Mouse (Mus musculus) urinary bladder, postnatal 10 days (tissue): ENCODE results near the gene Acsl1.

Experiments used
- DNase-seq: peaks from one replicate; pipeline ENCODE4 v3.0.0; 2022; ENCODE audit warnings: low spot score

Acsl1 gene

DNA sequence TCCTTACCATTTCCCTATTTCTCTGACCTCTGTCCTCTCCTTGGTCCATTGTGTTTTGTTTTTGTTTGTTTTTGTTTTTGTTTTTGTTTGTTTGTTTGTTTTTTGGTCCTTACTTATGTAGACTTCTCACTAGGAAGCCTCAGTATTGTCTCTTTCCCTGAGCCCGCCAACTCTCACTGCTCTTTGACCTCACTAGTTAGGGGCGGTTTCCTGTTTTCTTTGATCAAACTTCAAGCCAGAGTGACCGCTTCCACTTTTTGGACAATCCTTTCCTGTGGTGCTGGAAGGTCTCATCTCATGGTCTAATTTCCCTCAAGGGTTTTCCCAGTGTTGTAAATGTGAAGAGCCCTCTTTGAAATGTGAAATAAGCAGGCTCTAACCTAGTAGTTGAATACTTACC is 33.4 kb downstream of the Acsl1 start:
- no peak for DNase-seq

DNA sequence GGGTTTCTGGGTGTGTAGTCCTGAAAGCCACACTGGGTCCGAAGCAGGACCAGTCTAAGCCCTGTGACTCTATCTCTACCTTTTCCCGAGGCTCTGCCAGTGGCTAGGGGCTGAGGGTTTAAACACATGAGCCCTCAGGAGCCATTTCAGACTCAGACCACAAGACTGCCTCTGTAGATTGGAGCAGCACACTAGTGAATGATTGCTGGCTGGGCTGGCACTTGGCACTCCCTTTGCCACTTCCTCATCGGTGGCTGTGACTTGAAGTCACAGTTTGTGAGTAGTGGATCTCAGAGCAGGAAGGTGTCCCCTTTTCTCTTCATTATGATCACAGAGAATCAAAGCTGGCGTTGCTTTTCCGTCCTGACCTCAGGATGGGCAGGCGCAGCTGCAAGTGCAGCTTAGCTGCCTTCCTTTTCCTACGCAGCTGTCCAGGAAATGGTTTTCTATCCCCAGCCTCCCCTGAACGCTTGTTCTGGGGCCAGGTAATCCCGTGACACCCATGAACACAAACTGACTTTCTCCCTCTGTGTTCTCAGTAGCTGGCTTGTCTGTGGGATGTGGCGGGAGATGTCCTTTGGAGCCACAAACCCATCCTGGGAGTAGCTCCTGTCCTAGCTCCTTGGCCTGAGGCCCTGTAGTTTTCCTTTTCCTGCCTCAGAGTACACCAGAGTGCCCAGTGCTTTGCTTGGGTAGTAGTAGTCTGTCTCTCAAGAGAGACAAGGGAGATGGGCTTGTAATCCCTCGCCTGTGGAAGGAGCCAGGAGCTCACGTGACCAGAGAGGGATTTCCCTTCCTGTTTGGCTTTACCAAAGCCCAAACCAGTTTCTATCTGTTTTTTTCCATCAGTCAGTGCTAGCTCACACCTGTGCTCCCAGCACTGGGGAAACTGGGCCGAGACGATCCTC is 37.9 kb downstream of the Acsl1 start:
- DNase-seq: no peak

DNA sequence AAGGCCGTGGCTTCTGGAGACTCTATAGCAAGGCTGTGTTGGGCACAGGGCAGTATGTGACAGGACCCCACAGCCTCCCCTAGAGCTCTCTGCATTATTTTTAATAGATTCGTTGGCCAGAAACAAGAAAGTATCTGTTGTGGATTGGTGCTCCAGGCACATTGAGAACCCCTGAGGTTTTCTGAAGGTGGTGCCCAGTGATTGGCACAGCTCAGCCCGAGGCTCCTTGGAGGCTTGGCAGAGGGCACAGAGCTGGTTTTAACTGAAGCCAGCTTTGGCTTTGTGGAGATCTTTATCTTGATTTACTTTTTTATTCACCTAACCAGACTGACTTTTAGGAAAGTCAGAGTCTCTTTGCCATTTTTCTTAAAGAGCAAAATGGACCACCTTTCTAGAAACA is 38.6 kb downstream of the Acsl1 start:
- DNase-seq: no peak

DNA sequence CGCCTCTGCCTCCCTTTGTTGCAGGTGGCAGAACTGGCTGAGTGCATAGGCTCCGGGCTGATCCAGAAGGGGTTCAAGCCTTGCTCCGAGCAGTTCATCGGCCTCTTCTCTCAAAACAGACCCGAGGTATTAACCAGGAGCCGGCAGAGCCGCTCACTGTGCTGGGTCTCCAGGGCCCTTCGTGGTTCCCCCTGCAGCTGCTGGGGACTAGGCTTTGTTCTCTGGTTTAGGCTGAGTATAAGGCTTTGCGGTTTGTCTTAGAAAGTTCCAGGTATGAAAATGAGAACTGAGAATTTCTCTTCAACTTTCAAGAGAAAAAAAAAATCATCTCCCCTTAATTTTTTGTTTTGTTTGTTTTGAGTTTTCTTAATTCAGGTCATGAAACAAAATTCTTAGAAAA is 40.5 kb downstream of the Acsl1 start:
- no peak for DNase-seq

DNA sequence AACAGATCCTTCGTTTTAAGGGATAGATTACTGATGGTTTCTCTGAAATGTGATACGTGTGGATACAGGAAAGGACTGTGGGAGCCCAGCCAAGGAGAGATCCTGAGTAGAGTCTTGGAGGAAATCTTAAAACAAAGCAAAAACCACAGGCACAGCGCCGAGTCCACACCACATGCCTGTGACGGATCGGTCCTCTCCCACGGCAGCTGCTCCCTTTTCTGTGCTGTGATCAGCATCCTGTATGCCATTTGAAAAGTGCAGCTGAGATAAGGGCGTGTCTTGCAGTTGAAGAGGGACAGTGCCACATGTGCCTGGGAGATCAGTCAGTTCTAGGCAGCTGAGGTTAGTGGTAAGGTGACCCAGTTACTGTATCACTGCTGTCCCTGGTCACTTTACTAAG is 41.7 kb downstream of the Acsl1 start:
- no peak for DNase-seq

DNA sequence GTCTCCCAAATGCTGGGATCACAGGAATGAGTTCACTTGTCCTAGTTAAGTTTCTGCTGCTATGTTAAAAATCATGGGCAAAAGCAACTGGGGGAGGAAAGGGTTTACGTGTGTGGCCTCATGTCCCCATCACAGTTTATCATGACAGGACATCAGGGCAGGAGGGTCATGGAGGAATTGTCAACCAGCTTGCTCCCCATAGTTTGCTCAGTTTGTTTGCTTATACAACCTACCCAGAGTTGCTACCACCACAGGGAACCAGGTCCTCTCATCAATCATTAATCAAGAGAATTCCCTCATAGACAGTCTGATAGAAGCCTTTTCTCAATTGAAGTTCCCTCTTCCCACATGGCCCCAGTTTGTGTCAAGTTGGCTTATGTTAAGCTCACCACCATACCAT is 43.2 kb downstream of the Acsl1 start:
- no peak for DNase-seq

DNA sequence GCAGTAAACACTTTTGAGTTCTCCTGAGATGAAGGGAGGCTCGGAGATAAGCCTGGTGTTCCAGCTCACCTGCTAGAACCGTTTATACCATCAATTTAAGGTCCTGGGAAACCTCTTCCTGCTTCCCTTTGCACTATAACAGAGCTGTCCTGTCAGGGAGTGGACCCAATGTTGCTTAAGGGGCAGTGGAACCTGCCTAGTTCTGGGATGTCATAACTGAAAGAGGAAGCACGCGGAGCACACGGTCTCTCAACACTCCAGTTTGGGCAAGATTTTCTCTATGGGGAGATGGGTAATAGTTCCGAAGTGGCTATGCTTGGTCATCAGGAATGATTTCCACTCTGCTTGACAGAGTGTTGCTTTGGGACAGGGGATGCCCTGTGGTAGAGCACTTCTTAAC is 49.8 kb downstream of the Acsl1 start:
- no peak for DNase-seq

DNA sequence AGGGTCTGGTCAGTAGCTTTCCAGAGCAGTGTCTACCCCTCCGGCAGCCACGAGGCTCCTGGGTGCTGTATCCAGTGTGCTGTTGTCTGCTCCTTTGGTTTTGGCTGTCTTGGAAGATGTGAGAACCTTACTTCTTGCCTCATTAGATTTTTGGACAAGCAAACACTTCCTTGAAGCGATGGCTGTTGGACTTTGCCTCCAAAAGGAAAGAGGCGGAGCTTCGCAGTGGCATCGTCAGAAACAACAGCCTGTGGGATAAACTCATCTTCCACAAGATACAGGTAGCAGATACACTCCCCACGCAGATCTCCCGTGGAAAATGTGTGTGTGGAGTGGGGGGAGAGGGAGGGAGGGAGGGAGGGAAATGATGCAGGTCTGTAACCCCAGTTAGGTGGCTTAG is 55.3 kb downstream of the Acsl1 start:
- no peak for DNase-seq

DNA sequence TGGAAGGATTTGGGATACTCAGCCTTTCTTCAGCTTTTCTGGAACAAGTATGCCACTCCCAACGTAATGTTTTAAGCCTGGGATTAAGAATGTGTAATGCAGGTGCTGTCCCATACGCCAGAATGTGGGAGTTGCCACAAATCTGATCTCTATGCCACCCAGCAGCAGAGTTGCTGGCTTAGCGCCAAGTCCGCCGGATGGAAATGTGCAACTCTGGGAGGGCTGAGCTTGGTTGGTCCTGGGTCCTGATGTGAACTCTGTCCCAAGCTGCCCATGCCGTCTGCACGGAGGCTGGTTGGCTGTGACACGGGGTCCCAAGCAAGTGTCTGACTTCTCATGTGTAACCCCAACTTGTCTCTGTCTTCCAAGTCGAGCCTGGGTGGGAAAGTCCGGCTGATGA is 56.0 kb downstream of the Acsl1 start:
- no peak for DNase-seq

DNA sequence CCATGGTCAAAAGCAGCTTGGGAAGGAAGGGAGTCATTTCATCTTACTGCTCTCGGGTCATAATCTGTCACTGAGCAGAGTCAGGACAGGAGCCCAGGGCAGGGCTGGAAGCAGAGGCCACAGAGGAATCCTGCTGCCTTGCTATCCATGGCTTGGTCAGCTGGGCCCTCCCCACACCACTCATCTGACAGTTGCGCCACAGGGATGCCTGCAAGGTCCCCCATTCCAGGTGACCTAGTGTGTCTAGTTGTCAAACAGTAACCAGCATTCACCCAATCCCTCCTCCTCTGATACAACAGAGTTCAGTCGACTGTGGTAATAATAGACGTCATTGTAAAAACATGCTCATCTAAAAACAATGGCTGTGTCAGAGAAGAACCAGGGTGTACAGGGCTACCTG is 58.7 kb downstream of the Acsl1 start:
- DNase-seq: no peak

DNA sequence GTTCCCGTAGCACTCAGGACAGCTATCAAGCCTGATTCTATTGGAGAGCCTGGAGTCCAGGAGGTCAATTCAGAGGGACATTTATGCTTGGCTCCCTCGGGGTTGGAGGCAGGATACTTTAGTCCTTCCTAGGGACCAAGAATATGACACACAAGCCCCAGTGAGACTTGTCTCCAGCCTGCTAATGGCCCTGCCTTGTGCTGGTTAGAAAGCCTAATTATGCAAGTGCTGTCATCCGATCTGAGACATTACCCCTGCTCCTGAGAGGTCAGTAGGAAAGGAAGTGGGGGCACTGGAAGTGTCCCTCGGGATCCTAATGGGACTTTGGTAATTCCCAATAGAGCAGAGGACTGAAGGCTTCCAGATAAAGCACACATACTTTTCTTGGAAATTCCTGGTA is 59.7 kb downstream of the Acsl1 start:
- no peak for DNase-seq

DNA sequence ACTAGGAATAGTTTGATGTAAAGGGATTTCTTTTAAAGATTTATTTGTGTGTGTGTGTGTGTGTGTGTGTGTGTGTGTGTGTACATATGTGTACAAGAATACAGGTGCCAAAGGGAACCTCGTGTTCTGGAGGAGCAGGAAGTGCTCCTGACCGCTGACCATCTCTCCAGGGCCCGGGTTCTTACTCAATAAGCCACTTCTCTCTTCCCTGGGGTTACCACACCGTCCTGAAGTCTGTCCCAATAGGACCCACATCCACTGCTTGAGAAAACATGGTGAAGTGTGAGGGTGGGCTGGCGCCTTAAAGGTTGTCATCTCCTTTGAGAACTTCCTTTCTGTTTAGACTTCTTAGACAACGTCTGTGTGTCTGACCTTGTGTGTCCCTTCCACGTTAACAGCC is 63.1 kb downstream of the Acsl1 start:
- no peak for DNase-seq

DNA sequence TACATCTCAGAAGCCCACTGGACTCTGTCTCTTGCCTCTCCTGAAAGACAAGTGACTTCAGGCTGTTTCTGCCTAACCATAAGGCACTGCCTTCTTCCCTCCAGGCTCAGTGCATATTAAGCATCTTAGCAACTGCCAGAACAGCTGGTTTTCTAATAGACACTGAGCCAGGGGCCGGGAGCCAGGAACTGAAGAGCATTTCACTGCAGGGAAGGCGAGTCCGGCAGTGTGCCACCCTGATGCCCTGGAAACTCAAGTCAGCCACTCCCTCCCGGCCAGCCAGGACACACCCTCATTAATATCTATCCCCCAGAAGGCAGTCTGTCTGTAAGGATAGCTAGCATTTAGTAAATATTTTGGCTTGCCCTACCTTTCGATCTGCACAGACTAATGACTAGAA is 68.9 kb downstream of the Acsl1 start:
- DNase-seq: no peak

DNA sequence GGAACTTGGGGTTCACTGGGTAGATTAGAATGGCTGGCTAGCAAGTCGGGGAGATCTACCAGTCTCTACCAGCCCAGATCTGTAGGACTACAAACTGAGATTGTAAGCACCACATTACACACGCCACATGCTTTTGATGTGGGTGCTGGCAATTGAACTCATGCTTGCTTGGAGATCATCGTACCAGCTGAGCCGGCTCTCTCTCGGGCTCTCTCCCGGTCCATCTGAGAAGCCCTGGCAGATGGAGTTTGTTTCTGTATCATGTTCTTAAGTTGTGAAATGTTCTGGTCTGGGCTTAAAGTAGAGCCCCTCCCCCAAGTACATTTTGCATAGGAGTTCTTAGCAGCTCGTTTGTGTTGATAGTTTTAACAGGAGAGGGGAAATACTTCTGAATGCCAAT is 72.4 kb downstream of the Acsl1 start:
- DNase-seq: no peak

DNA sequence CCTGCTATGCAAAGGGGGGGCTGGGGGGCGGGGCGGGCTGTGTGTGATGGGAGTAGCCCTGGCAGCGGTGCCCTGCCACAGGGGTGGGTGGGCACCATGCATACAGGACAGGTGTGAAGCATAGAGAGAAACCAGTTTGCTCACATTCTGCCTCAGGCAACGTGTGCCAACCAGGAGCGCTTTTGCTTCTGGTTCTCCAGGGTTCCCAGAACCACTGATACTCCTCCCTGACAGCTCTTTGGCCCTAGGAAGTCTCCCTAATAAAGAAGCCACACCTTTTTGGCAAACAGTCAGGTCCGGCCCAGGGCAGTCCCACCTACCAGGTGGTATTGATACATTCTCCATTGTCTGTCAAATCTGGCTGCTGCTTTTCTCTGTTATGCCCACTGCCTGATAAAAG is 72.8 kb downstream of the Acsl1 start:
- no peak for DNase-seq

DNA sequence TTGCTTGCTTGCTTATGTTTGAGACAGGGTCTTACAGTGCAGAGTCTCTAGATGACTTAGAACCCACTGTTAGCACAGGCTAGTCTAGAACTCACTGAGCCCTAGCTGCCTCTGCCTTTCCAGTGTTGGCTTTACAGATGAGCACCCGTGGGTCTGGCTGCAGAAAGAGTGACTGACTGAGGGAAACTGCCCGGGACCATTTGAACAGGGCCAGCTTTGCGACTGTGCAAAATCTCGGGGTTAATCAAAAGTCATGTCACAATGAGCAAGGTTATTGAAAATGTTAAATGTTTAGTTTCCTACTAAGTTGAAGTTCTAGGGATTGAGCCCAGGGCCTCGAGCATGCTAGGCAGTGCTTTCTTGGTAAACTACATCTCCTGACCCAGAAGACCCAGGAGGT is 75.0 kb downstream of the Acsl1 start:
- no peak for DNase-seq

DNA sequence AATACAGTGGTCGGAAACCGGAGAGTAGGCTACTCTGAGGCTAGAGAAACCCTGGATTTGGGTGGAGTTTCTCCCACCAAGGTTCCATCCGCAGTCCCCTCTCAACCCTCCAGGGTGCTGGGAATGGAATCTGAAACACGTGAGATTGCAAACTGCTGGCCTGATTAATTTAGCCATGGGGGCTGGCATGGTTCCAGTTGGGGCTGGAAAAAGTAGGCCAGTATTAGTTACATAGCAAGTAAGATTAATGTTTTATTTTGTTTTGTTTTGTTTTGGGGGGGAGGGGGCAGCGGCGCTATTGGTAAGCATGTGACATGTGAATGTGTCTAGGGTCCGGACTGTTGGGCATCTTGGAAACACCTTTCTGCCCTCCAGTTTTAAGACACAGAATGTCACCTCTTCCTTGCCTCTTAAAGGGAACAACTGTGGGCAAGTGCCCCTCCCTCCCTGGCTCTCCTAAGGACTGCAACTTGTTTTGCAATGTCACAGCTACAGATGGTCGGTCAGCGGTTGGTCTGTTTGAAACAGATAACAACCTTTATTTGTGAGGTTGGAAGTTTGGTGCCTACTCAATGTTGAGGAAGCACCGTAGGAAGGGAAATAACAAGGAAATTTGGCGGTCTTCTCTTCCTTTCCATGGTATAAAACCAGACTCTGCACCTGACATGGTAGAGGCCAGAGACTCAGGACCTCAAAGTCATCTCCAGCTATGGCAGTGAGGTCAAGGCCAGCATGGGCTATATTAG is 75.8 kb downstream of the Acsl1 start:
- DNase-seq: no peak

DNA sequence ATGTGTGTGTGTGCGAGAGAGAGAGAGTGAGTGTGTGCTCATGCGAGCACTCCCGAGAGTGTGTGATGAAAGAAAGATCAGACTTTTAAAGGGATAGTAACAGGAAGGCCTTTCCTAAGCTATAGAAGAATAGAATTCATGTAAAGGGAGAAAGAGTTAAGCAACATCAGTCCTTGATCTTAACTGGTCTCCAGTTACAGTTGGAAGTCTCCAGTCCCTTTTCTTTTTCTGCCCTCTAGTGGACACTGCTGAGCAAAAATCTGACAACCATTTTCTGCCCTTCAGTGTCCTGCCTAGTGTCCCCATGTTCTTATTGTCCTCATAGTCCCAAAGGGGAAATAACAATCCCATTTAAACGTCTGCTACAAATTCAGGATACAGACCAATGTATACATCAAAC is 76.4 kb downstream of the Acsl1 start:
- no peak for DNase-seq

DNA sequence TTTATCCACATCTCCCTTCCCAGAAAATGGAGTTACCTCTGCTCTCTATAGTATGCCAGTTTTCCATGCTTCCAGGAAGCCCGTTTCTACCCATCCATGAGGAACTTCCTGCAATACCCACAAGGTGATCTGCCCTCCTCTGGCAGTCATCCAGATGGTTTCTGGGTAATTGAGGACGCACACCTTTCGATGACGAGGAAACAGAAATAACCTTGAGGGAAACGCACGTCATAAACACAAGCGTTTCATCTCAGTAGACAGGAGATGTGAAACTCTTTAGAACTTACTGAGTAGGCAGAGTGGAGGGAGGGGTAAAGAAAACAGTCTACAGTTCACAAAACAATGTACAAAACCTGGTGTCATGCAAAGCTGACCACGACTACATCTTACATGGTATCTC is 79.2 kb downstream of the Acsl1 start:
- no peak for DNase-seq

DNA sequence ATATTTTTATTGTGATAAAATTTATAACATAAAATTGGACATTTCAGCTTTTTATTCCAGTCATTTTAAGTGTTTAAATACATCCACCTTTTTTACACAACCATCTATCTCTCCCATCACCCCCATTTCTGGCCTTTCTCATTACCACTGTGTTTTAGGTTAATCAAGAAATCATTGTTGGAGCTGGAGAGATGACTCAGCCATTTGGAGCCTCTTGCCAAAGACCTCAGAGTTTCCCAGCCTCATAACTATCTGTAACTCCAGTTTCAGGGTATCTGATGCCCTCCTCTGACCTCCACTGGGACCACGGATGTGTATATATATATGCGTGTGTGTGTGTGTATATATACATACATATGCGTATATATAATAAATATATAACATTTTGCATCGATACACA is 80.2 kb downstream of the Acsl1 start:
- no peak for DNase-seq

DNA sequence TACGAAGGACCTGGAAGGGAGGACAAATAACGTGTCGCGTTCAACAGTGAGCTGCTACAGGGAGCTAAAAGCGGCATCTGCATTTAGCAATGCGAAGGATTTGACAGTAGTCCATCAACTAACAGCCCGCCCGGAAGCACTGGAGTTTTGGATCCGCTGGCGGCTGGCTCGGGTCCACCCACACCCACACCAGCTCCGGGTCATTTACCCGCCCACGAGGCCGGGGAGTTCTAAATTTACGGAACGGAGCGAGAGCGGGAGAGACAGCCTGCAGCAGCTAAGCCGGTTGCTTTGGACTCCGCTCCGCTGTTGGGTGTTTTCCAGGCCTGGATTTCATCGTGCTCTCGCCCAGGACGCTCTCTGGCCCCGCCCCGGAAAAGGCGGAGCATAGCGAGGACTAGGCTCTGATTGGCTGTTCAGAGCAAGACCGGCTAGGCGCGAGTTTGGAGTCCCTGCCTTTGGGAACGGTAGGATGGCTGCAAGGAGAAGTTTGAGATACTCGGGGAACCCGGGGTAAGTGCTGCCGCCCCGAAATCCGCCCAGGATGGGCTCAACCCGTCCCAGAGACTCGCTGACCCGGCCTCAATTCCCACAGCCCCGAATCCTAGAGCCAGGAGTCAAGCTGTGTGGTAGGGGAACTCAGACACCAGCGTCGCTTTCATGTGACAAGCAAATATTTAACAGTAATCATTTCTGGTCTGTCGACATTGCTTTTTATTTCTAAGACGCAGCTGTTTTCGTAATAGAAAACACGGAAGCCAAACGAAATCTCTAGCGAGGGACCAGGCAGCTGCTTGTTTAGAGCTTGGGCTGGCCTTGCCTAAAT is 81.0 kb downstream of the Acsl1 start, which contains the start of gene Cenpu:
TSS of gene Cenpu (plus strand) at position 414 of the 826 bp plus-strand sequence.
- peak; percentile 97 for DNase-seq

DNA sequence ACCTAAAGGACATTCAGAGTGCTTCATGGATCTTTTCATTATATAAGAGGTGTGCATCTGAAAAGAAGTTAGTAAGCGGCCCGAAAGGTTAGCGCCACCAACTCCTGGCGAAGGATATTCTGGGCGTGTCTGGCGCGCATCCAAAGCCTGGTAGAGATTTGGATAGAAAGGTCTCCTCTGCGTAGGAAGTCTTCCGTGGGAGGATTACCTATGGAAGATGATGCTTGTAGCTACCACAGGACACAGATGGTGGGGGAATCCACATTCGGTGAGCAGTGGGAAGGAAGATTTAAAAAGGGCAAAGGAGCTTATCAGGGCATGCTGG is 81.6 kb downstream of the Acsl1 start:
- no peak for DNase-seq

DNA sequence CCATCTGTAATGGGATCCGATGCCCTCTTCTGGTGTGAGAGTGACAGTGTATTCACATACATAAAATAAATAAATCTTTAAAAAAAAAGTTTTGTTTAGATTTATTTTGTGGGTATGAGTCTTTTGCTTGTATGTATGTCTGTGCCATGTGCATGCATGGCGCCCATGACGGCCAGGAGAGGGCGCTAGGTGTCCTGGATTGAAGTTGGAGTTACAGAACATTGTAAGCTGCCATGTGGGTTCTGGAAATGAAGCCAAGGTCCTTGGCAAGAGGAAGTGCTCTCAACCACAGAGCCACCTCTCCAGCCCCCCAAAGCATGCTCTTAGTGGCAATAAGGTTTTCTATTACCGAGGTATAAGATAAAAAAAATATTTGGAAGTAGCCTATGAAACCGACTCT is 88.6 kb downstream of the Acsl1 start:
- DNase-seq: no peak
